Mouse (Mus musculus) erythroblast, embryonic 14.5 days (primary cell): ENCODE measurements at regions not wholly inside any gene's neighbourhood (a gene's known extent, or its start where the extent isn't known, plus 50 kb on each side); places are given as distances from the start of the nearest gene placed in this dataset.

ENCODE experiments used
- H3K27me3 ChIP-seq: 2 replicates; pipeline ENCODE4 v1.6.1; 2012; ENCODE audit warnings: inconsistent platforms; ENCODE audit not compliant: control insufficient read depth
- H3K36me3 ChIP-seq: 2 replicates; pipeline ENCODE4 v1.6.1; 2012; ENCODE audit warnings: mild to moderate bottlenecking, inconsistent platforms; ENCODE audit not compliant: control insufficient read depth
- H3K4me1 ChIP-seq: 2 replicates; pipeline ENCODE4 v1.6.1; 2012; ENCODE audit warnings: inconsistent platforms; ENCODE audit not compliant: control insufficient read depth
- H3K4me3 ChIP-seq: replicated peaks from 2 replicates; pipeline ENCODE3; 2012; ENCODE audit warnings: moderate library complexity, mild to moderate bottlenecking, inconsistent platforms
- H3K9me3 ChIP-seq: 2 replicates; pipeline ENCODE4 v1.6.1; 2012; ENCODE audit warnings: low read length, inconsistent platforms, mixed read lengths; ENCODE audit not compliant: control insufficient read depth
- GATA1 ChIP-seq: IDR thresholded peaks from 2 replicates; pipeline ENCODE4 v1.6.1; 2012; ENCODE audit warnings: low read length, inconsistent platforms, mixed read lengths
- TAL1 ChIP-seq: IDR thresholded peaks from 3 replicates; pipeline ENCODE4 v1.6.1; 2012; ENCODE audit warnings: low read length, inconsistent platforms, mixed read lengths

DNA sequence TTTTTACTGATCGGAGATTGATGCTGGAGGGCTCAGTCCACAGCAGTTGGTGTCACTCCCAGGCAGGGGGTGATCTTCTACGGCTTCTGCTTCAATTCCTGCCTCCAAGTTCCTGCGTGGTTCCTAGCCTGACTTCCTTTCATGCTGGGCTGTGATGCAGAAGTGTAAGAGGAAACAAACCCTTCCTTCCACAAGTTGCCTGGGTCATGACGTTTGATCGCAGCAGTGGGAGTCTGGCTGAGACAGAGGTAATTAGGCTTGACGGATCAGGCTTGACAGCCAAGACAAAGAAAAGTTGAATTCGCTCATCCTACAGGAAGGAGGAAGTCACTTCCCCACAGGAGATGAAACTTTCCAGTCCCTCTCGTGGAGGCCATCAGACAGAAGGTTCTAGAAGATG lies 77.2 kb upstream of the Ralgps2 start:
- H3K4me1 ChIP-seq: no peaks in the 10 kb centered on the region
- H3K36me3 ChIP-seq: no peaks in the 10 kb centered on the region
- TF ChIP-seq GATA1: no peak
- no peak for TF ChIP-seq TAL1
- H3K4me3 ChIP-seq: no peak overlapping the region
- H3K27me3 ChIP-seq: no peaks in the 10 kb centered on the region
- H3K9me3 ChIP-seq: no peaks in the 10 kb centered on the region

- TF ChIP-seq TAL1 (no peak), GATA1 (no peak)
- Histone ChIP-seq H3K4me3 (no peak overlapping the region), H3K9me3 (no peaks in the 10 kb centered on the region), H3K27me3 (no peaks in the 10 kb centered on the region), H3K4me1 (no peaks in the 10 kb centered on the region), H3K36me3 (no peaks in the 10 kb centered on the region)
Observed at GRCm38 (mm10) chr1:157014532-157015497, 75.4 kb upstream of the Ralgps2 start.

DNA sequence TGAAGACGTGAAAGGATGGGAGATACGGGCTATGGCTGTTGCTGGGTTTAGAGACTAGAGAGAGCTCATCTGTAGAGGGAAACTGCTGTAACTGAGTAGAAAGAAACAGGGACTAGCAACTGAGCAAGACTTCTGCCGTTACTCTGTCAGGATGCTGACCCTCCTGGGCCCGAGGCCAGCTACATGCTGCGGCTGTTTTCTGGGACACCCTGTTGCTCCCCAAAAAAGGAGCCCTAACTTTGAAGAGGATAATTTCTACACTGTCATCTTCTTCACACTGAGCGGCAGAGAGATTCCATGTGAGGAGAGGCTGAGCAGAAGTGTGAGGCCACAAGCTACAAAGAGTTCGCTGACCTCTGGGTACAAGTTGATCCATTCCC lies 74.2 kb upstream of the Ralgps2 start:
- Histone ChIP-seq H3K36me3 (no peaks in the 10 kb centered on the region), H3K27me3 (no peaks in the 10 kb centered on the region), H3K9me3 (no peaks in the 10 kb centered on the region), H3K4me3 (no peak overlapping the region), H3K4me1 (no peaks in the 10 kb centered on the region)
- TF ChIP-seq GATA1 (no peak), TAL1 (no peak)

DNA sequence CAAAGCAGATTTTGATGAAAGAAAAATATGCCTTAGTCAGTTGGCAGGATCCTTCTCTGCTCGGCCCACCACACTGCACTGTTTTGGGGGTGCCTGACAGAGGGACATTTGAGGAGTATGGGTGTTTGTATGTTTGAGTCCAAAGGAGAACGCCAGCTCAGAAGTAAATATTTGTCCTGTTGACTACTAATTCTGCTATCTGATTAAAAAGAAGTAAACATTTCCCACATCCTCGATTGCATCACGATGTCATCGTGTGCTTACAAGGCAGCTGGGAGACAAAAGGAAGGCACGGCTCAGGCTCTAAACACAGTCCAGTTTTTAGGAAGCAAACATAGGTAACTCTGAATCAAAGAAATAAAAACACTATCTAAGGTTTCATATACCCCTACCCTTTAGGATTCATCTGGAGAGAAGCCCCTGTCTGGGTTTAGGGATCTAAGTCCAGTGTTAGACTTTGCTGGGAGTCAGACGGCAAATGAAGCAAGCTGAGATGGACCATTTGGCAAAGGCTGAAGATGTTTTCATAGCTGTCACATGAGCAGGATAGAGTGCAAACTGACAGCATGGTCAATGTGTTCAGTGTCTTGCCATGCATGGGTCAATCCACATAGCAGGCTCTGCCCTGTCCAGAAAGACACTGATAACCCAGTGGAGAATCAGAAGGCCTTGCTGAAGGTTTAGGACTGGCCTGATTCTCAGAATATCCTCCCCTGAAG lies 73.7 kb upstream of the Ralgps2 start:
- no peak for TF ChIP-seq GATA1
- no peak for TF ChIP-seq TAL1
- Histone ChIP-seq H3K4me3 (no peak overlapping the region), H3K27me3 (no peaks in the 10 kb centered on the region; the same call in 1 of the 2 replicates), H3K9me3 (no peaks in the 10 kb centered on the region), H3K4me1 (no peaks in the 10 kb centered on the region), H3K36me3 (no peaks in the 10 kb centered on the region)

DNA sequence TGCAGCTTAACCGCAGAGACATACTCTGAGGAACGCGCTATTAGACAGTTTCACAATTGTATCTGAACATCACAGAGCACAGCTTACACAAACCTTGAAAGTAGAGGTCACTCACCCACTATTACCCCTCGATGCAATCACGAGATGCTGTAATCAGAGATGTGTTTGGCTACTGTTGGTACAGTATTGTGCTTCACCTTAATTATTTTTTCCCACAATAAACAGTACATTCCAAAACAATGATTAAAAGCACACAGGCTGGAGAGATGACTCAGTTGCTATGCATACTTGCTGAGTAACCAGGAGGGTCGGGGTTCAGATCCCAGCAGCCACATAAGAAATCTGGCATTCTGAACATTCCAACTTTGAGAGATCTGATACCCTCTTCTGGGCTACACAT lies 71.8 kb upstream of the Ralgps2 start:
- Histone ChIP-seq H3K27me3 (no peaks in the 10 kb centered on the region; the same call in 1 of the 2 replicates), H3K36me3 (no peaks in the 10 kb centered on the region), H3K4me1 (no peaks in the 10 kb centered on the region), H3K4me3 (no peak overlapping the region), H3K9me3 (no peaks in the 10 kb centered on the region)
- TF ChIP-seq GATA1: no peak
- no peak for TF ChIP-seq TAL1

DNA sequence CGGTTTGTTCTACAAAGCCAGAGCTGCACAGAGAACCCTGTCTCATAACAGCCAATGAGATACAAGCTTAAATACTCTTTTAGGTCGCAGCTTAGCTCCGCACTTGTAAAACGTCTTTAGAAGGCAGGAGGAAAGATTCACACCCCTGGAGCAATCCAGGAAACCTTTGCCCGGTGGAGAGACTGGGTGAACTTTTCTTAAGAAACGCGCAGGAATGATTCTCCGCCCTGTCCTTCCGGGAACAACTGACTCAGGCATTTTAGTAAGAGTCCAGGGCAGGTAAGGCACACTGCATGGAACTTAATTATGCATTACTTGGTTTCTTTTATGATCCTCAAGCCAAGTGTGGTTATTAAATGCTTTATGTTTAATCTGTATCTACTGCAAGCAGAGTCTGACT lies 70.0 kb upstream of the Ralgps2 start:
- TF ChIP-seq TAL1 (no peak), GATA1 (no peak)
- Histone ChIP-seq H3K4me1 (no peaks in the 10 kb centered on the region), H3K36me3 (no peaks in the 10 kb centered on the region)

DNA sequence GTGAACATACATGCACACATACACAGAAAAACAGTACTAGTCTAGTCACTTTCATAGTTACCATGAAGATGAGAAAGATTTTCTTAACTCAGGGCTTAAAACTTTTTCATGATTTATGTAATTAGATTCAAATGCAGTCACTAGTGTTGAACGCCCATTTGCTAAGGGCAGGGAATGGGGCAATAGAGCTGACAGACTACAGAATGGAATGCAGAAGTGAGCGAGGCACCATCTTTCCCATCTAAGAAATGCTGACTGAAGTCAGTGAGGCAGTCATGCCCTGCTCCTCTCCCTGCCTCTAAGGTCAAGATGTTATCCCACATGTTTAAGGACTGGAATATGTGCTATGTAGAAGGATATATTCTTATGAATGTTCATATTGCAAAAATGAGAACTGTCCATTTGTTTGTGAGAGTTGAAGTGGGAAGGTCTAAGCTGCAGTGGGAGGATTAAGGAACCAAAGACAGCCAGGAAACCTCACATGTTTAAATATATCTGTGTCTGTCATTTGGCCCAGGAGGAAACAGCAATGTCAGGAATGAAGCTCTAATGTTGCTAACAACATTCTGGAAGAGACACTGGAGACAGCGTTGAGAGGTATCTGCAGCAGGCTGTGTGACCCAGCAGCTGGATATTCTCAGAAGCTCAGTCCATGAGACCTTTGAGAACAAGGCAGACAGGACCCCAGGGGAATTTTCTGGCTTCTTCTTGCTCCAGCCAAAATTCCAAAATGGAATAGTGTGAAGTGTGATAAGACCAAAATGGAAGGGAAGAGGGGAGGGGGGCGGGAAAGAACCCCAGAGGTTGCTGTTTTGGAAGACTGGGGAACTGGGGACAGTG lies 68.7 kb upstream of the Ralgps2 start:
- no peak overlapping the region for H3K4me3 ChIP-seq
- no peaks in the 10 kb centered on the region for H3K4me1 ChIP-seq
- no peaks in the 10 kb centered on the region for H3K36me3 ChIP-seq
- TF ChIP-seq TAL1 (no peak), GATA1 (no peak)
- H3K9me3 ChIP-seq: no peaks in the 10 kb centered on the region
- H3K27me3 ChIP-seq: no peaks in the 10 kb centered on the region; the same call in 1 of the 2 replicates

More for the DNA sequence above, 70.0 kb upstream of the Ralgps2 start:
- Histone ChIP-seq H3K9me3 (no peaks in the 10 kb centered on the region), H3K27me3 (no peaks in the 10 kb centered on the region; the same call in 1 of the 2 replicates), H3K4me3 (no peak overlapping the region)

DNA sequence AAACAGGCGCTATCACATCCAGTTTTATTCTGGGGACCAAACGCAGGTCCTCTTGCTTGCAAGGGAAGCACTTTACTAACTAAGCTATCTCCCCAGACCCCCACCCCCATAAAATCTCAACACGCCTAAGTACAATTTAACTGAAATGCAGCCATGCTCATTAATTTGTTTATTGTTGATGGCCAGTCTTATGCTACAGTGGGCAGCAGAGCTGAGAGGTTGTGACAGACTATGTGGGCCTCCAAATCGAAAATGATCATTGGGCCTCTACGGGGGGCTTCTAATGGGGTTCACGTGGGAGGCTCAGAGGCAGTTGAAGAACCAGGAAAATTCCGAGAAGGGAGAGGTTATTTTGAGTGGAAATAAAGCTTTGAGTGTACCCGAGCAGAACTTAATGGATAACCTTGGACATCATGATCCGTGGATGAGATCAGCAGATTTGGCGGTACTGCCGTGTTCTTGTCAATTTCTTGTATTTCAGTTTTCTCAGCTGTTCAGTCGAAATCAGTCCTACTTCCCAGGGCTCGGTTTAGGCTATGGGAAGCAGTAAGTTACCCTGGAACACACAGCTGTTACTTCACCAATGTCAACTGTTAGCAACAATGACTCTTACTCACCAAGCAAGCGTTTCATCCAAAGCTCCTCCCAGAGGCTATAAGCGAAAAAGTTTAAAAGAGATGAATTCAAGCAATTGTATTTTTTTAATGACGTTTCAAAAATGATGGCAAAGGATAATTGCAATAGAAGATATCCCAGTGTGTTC lies 65.1 kb upstream of the Ralgps2 start:
- Histone ChIP-seq H3K9me3 (no peaks in the 10 kb centered on the region), H3K36me3 (no peaks in the 10 kb centered on the region), H3K4me1 (peaks cover 3% of the 10 kb centered on the region), H3K4me3 (no peak overlapping the region), H3K27me3 (peaks cover 10% of the 10 kb centered on the region)
- TF ChIP-seq GATA1: no peak
- TF ChIP-seq TAL1: no peak
